ENCODE assay signal across 13 mouse cellular contexts in the genomic region with DNA sequence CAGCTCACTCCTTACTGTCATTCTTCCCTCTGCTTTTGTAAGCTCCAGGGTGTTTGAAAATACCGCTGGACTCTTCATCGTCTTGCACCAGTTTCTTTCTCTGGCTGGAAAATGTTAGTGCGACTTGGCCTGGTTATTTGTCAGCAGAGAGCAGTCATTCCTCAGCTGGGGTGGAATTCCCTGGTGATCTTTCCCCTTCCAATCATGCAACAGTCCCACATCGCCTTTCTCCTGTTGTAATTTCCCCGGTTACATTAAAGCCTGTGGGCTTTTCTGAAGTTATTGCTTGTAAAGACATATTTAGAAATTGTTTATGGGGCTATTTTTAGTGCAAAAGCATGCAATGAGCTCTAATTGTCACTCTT.
A peak's percentile ranks its signal among the peaks of the same experiment; 100 is the strongest.
DNase-seq lines count a peak whose midpoint lies in the region; ATAC-seq and TF ChIP-seq lines count a peak whose summit lies in the region.
"Had no signal": no experiment of that assay in that cellular context is flagged by ENCODE, and none has a peak within 500 bp of the region (broad histone marks: within the 10 kb centered on the region; RNA-seq: fewer than 3 reads in every experiment).

No protein-coding gene starts in this region.

- POLR2A ChIA-PET in Patski (lab: Charles Lee): no interaction called here

- H3K4me1 ChIP-seq in heart, embryonic 10.5 days: peaks cover 13% of the 10 kb centered on the region
- peaks cover 10% of the 10 kb centered on the region for H3K4me1 ChIP-seq in brown adipose tissue, adult 24 weeks (ENCODE audit: control insufficient read depth, insufficient read depth, insufficient read length, low read length)

- DNase-seq in heart, adult 9 months (ENCODE audit: low spot score in 2 of 2): peak; percentile 51 to 62
- no peak for DNase-seq in heart, embryonic 10.5 days (ENCODE audit: low spot score)
- DNase-seq in Patski (ENCODE audit: low read depth, low spot score): no peak
- peak; percentile 61 for DNase-seq in lung, postnatal 10 days
- no peak for DNase-seq in frontal cortex, postnatal 25 days (ENCODE audit: low spot score in 2 of 2)
- DNase-seq: cerebellum, adult 2 months had no signal

- in situ Hi-C loops in Patski (cut with MboI; ENCODE audit: low pct_unique_long_range_greater_than_20kb): loop anchor here (5.0 kb wide), 2 partner anchors 37 to 232 kb away; no protein-coding TSS in a partner anchor

- H3K27me3 ChIP-seq in heart, embryonic 10.5 days (ENCODE audit: insufficient read depth, poor library complexity, severe bottlenecking): no peaks in the 10 kb centered on the region
- H3K27me3 ChIP-seq in Patski: no peaks in the 10 kb centered on the region
- H3K27me3 ChIP-seq: forebrain, embryonic 13.5 days had no signal

- peak; percentile 19 for TF ChIP-seq CTCF in Patski (IDR thresholded peaks at IDR 0.05)

- H3K36me3 ChIP-seq in heart, embryonic 10.5 days: no peaks in the 10 kb centered on the region
- H3K36me3 ChIP-seq: midbrain, embryonic 10.5 days had no signal

- no peaks in the 10 kb centered on the region for H3K9me3 ChIP-seq in heart, embryonic 10.5 days
- H3K9me3 ChIP-seq: forebrain, embryonic 13.5 days; midbrain, embryonic 10.5 days had no signal

- CTCF ChIA-PET in Patski (lab: Charles Lee): interaction anchor here (1.3 to 2.7 kb wide), 3 partner anchors 11 to 164 kb away, joined by 5 to 6 read pairs (median 5); no protein-coding TSS in a partner anchor

- H3K27ac ChIP-seq in heart, embryonic 10.5 days: no peak overlapping the region
- H3K27ac ChIP-seq in brown adipose tissue, adult 24 weeks (replicated peaks; ENCODE audit: low read depth, low read length): peak overlapping the region; percentile 51; the same call in 1 of the 2 replicates
- H3K27ac ChIP-seq: forebrain, embryonic 13.5 days; midbrain, embryonic 10.5 days had no signal

- H3K4me3 ChIP-seq in heart, embryonic 10.5 days: no peak overlapping the region
- peak overlapping the region; percentile 28; the same call in 1 of the 2 replicates for H3K4me3 ChIP-seq in brown adipose tissue, adult 24 weeks (ENCODE audit: insufficient read depth, low read depth, low read length)
- H3K4me3 ChIP-seq: forebrain, embryonic 13.5 days; midbrain, embryonic 10.5 days; myocyte had no signal

- 75% methylated on average over 5 of the region's 5 CpGs for WGBS in heart, embryonic 10.5 days

- ATAC-seq in Patski: no peak
- ATAC-seq in megakaryocyte progenitor cell, adult 5-6 weeks (replicated peaks; ENCODE audit: poor library complexity): no peak
- ATAC-seq: CD4-positive, CD25-positive, alpha-beta regulatory T cell, adult 4 months; forebrain, embryonic 13.5 days; inflammation-experienced regulatory T-cells, adult 6 months had no signal

Comparison
In these comparisons a context has a peak if more than half of its experiments do, and no peak if none do; other contexts are left out.
1. DNase-seq: peak in heart, adult 9 months (2 of 2) and lung, postnatal 10 days (single experiment); none in heart, embryonic 10.5 days (single experiment), Patski (single experiment) and frontal cortex, postnatal 25 days (0 of 2).